Mouse (Mus musculus) liver, embryonic 14.5 days (tissue): ENCODE results near the gene Msl2.

Experiments used
- CTCF ChIP-seq: IDR thresholded peaks from 2 replicates; pipeline ENCODE4 v1.5.1; 2016; ENCODE audit warnings: antibody characterized with exemption, low read depth, control low read depth
- EP300 ChIP-seq: IDR thresholded peaks from 2 replicates; pipeline ENCODE4 v1.6.1; 2016; ENCODE audit warnings: antibody characterized with exemption, low read depth

- TF ChIP-seq CTCF (no peak), EP300 (no peak)
Measured at GRCm38 (mm10) chr9:101074332-101075021, 576 bp downstream of the Msl2 start.
